Mouse (Mus musculus) midbrain, embryonic 12.5 days (tissue): Measurements from ENCODE around the gene Tdrd7. TPM values are rescaled to one million over a fixed set of nuclear protein-coding genes. Genes with fewer than 3 reads are reported as not detected.

Experiments
- ATAC-seq: fragments of 200-750 bp; cut with Nextera tagmentation; 2 replicates; pipeline ENCODE4 v1.8.0; 2017; ENCODE audit warnings: low read depth, moderate TSS enrichment, moderate library complexity; ENCODE audit not compliant: low FRiP score
- H3K27ac ChIP-seq: fragments of 300-500 bp; sonication (generic); replicated peaks from 2 replicates; pipeline ENCODE4 v1.5.1; 2016; ENCODE audit warnings: mild to moderate bottlenecking
- H3K27me3 ChIP-seq: fragments of 300-500 bp; sonication (generic); 2 replicates; pipeline ENCODE4 v1.6.1; 2016; ENCODE audit warnings: mild to moderate bottlenecking
- H3K36me3 ChIP-seq: fragments of 300-500 bp; sonication (generic); 2 replicates; pipeline ENCODE4 v1.6.1; 2016
- H3K4me1 ChIP-seq: fragments of 300-500 bp; sonication (generic); 2 replicates; pipeline ENCODE4 v1.6.1; 2016
- H3K4me2 ChIP-seq: fragments of 300-500 bp; sonication (generic); replicated peaks from 2 replicates; pipeline ENCODE4 v1.6.1; 2016; ENCODE audit warnings: mild to moderate bottlenecking, moderate library complexity
- H3K4me3 ChIP-seq: fragments of 300-500 bp; sonication (generic); 2 replicates; pipeline ENCODE4 v1.5.1; 2016; ENCODE audit warnings: mild to moderate bottlenecking
- H3K9ac ChIP-seq: fragments of 300-500 bp; sonication (generic); replicated peaks from 2 replicates; pipeline ENCODE4 v1.6.1; 2016; ENCODE audit warnings: mild to moderate bottlenecking, moderate library complexity
- H3K9me3 ChIP-seq: fragments of 300-500 bp; sonication (generic); 2 replicates; pipeline ENCODE4 v1.6.1; 2016; ENCODE audit warnings: mild to moderate bottlenecking
- WGBS: fragments of 180-500 bp; shearing (Covaris S2); methylation state at CpG from one replicate; pipeline ENCODE4 v1.1.7; 2016; 5-methylcytosine and 5-hydroxymethylcytosine counted together
- polyA plus RNA-seq: library from polyadenylated mRNA; unstranded; fragments of >200 nt; fragmentation: Nextera tagmentation; extraction: Ambion mirVana; gene quantifications from 2 replicates; pipeline ENCODE4 v1.2.1, GENCODE M21; 2016

Tdrd7 gene
- polyA plus RNA-seq, 1 experiment from 2014 or later: 12.0 TPM

- Histone ChIP-seq H3K9me3 (peaks cover 5% of the 10 kb centered on the region; the same call in 1 of the 2 replicates), H3K4me2 (no peak overlapping the region), H3K36me3 (no peaks in the 10 kb centered on the region), H3K9ac (no peak overlapping the region), H3K27me3 (no peaks in the 10 kb centered on the region), H3K4me3 (no peak overlapping the region), H3K27ac (no peak overlapping the region), H3K4me1 (no peaks in the 10 kb centered on the region)
- no peak for ATAC-seq
- WGBS: 91% methylated on average over 5 of the region's 5 CpGs
Observed at GRCm38 (mm10) chr4:46056163-46056562, 91.0 kb downstream of the Tdrd7 start.

- Histone ChIP-seq H3K9ac (no peak overlapping the region), H3K27me3 (peaks cover 5% of the 10 kb centered on the region; the same call in 1 of the 2 replicates), H3K36me3 (no peaks in the 10 kb centered on the region), H3K9me3 (peaks cover 5% of the 10 kb centered on the region; the same call in 1 of the 2 replicates), H3K4me3 (no peak overlapping the region), H3K27ac (no peak overlapping the region), H3K4me2 (no peak overlapping the region), H3K4me1 (0 out of 2 replicates have a peak, but pooled peaks cover 5% of the 10 kb centered on the region)
- WGBS: 87% methylated on average over 12 of the region's 12 CpGs
- no peak for ATAC-seq
Observed at GRCm38 (mm10) chr4:46061259-46061962, 96.3 kb downstream of the Tdrd7 start.

- H3K9me3 ChIP-seq: no peaks in the 10 kb centered on the region
- no peak overlapping the region for H3K9ac ChIP-seq
- 0 out of 2 replicates have a peak, but pooled peaks cover 5% of the 10 kb centered on the region for H3K4me1 ChIP-seq
- no peak overlapping the region for H3K4me3 ChIP-seq
- H3K4me2 ChIP-seq: no peak overlapping the region
- no peaks in the 10 kb centered on the region for H3K36me3 ChIP-seq
- no peak for ATAC-seq
- 87% methylated on average over 4 of the region's 4 CpGs for WGBS
- H3K27ac ChIP-seq: no peak overlapping the region
- H3K27me3 ChIP-seq: peaks cover 5% of the 10 kb centered on the region; the same call in 1 of the 2 replicates
Observed at GRCm38 (mm10) chr4:46063841-46064240, 98.7 kb downstream of the Tdrd7 start.

- 67% methylated on average over 8 of the region's 8 CpGs for WGBS
- ATAC-seq: no peak
Observed at GRCm38 (mm10) chr4:46064263-46064662, 99.1 kb downstream of the Tdrd7 start.

DNA sequence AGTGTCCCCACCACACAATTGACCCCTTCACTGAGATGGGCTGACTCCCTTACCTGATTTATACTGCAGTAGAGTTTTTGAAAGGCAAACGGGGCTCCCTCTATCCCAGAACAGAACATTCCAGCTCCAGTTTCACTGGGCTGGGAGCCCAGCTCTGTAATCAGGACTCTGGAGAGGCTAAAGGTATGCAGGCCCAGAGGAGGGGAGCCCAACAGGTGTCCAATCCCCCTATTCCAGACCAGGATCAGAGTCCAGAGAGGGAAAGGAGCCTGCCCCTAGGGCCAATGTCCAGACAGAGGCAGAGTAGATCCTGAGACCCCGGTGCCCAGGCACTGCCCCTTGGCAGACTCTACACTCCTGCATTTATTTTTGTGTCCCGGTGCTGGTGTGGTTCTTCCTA lies 99.8 kb downstream of the Tdrd7 start:
- Histone ChIP-seq H3K4me2 (no peak overlapping the region), H3K4me3 (no peak overlapping the region), H3K4me1 (0 out of 2 replicates have a peak, but pooled peaks cover 5% of the 10 kb centered on the region), H3K9me3 (no peaks in the 10 kb centered on the region), H3K27me3 (peaks cover 5% of the 10 kb centered on the region; the same call in 1 of the 2 replicates), H3K36me3 (no peaks in the 10 kb centered on the region), H3K9ac (no peak overlapping the region), H3K27ac (no peak overlapping the region)
- WGBS: 73% methylated on average over 3 of the region's 3 CpGs
- ATAC-seq: no peak

More at GRCm38 (mm10) chr4:46064263-46064662, 99.1 kb downstream of the Tdrd7 start:
- H3K4me1 ChIP-seq: 0 out of 2 replicates have a peak, but pooled peaks cover 5% of the 10 kb centered on the region
- H3K27ac ChIP-seq: no peak overlapping the region
- no peaks in the 10 kb centered on the region for H3K36me3 ChIP-seq
- H3K9me3 ChIP-seq: no peaks in the 10 kb centered on the region
- no peak overlapping the region for H3K4me2 ChIP-seq
- H3K9ac ChIP-seq: no peak overlapping the region
- peaks cover 5% of the 10 kb centered on the region; the same call in 1 of the 2 replicates for H3K27me3 ChIP-seq
- no peak overlapping the region for H3K4me3 ChIP-seq

DNA sequence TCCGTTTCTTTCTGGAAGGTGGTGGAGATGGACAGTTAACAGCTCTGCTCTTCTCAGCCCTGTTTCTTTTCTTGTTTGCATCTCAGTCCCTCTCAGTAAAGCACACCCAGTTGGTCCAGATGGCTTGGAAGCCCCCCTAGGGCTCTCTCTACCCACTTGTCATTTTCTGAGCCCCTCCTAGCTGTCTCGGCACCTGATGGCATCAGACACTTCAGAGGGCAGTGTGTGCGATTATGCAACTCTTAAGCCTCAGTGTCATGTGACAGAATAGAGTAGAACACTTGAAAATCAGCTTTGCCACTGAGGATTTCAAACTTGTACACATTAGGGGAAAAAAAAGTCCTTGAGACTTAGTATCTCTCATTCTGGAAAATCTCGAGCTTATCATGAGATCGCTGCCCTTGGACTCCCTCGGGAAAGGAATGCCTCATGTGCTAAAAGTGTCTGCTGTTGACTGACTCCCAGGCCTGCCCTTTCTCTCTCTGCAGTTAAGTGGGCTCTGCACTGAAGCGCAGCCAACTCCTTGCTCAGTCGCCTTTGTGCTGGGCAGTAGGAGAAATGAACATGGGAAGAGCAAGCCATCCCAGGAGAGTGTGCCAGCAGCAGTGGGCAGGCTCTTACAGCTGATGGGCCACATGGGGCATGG lies 100.7 kb downstream of the Tdrd7 start:
- peaks cover 5% of the 10 kb centered on the region; the same call in 1 of the 2 replicates for H3K27me3 ChIP-seq
- WGBS: 75% methylated on average over 8 of the region's 8 CpGs
- no peak overlapping the region for H3K27ac ChIP-seq
- ATAC-seq: no peak
- no peak overlapping the region for H3K9ac ChIP-seq
- no peaks in the 10 kb centered on the region for H3K36me3 ChIP-seq
- H3K4me1 ChIP-seq: 0 out of 2 replicates have a peak, but pooled peaks cover 8% of the 10 kb centered on the region
- no peaks in the 10 kb centered on the region for H3K9me3 ChIP-seq
- no peak overlapping the region for H3K4me2 ChIP-seq
- H3K4me3 ChIP-seq: no peak overlapping the region

GRCm38 (mm10) chr4:46068060-46068459 lies 102.9 kb downstream of the Tdrd7 start:
- 0 out of 2 replicates have a peak, but pooled peaks cover 8% of the 10 kb centered on the region for H3K4me1 ChIP-seq
- no peak overlapping the region for H3K4me3 ChIP-seq
- no peak overlapping the region for H3K4me2 ChIP-seq
- H3K27ac ChIP-seq: no peak overlapping the region
- H3K27me3 ChIP-seq: peaks cover 5% of the 10 kb centered on the region; the same call in 1 of the 2 replicates
- WGBS: 93% methylated on average over 3 of the region's 3 CpGs
- no peak for ATAC-seq
- H3K36me3 ChIP-seq: no peaks in the 10 kb centered on the region
- no peaks in the 10 kb centered on the region for H3K9me3 ChIP-seq
- no peak overlapping the region for H3K9ac ChIP-seq

DNA sequence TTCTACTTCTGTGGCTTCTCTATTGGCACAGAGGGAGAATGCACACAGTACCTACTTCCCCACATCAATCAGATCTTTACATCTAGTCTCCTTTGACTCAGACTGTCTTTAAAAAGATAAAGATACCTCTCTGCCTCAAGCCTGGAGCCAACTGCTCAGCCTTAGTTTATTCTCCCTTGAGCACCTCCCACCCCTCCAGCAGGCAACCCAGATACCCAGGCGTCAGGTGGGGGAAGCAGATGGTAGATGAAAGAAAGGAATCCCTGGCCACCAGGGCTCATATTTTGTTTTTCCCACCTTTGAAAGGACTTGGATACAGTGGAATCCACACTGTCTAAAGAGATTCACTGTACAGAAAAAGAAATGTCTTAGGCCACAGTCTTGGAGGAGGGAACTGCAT lies 103.4 kb downstream of the Tdrd7 start:
- no peak for ATAC-seq
- H3K4me2 ChIP-seq: no peak overlapping the region
- H3K4me1 ChIP-seq: 0 out of 2 replicates have a peak, but pooled peaks cover 8% of the 10 kb centered on the region
- no peak overlapping the region for H3K4me3 ChIP-seq
- H3K9me3 ChIP-seq: no peaks in the 10 kb centered on the region
- WGBS: 53% methylated on average over 1 of the region's 1 CpGs
- H3K27me3 ChIP-seq: peaks cover 5% of the 10 kb centered on the region; the same call in 1 of the 2 replicates
- H3K9ac ChIP-seq: no peak overlapping the region
- no peaks in the 10 kb centered on the region for H3K36me3 ChIP-seq
- H3K27ac ChIP-seq: no peak overlapping the region

GRCm38 (mm10) chr4:46069851-46070482 lies 104.8 kb downstream of the Tdrd7 start:
- Histone ChIP-seq H3K27ac (no peak overlapping the region), H3K4me1 (0 out of 2 replicates have a peak, but pooled peaks cover 2% of the 10 kb centered on the region), H3K9me3 (no peaks in the 10 kb centered on the region), H3K9ac (no peak overlapping the region), H3K4me2 (no peak overlapping the region), H3K27me3 (peaks cover 3% of the 10 kb centered on the region; the same call in 1 of the 2 replicates), H3K36me3 (no peaks in the 10 kb centered on the region), H3K4me3 (no peak overlapping the region)
- no peak for ATAC-seq
- WGBS: 63% methylated on average over 6 of the region's 6 CpGs

GRCm38 (mm10) chr4:46072631-46073030 lies 107.5 kb downstream of the Tdrd7 start:
- H3K9me3 ChIP-seq: no peaks in the 10 kb centered on the region
- no peaks in the 10 kb centered on the region for H3K36me3 ChIP-seq
- 91% methylated on average over 6 of the region's 6 CpGs for WGBS
- H3K4me3 ChIP-seq: no peak overlapping the region
- no peak overlapping the region for H3K4me2 ChIP-seq
- no peak for ATAC-seq
- H3K27ac ChIP-seq: no peak overlapping the region
- H3K27me3 ChIP-seq: no peaks in the 10 kb centered on the region
- 0 out of 2 replicates have a peak, but pooled peaks cover 2% of the 10 kb centered on the region for H3K4me1 ChIP-seq
- no peak overlapping the region for H3K9ac ChIP-seq

GRCm38 (mm10) chr4:46073736-46074135 lies 108.6 kb downstream of the Tdrd7 start:
- Histone ChIP-seq H3K9me3 (no peaks in the 10 kb centered on the region), H3K27me3 (no peaks in the 10 kb centered on the region), H3K4me1 (0 out of 2 replicates have a peak, but pooled peaks cover 2% of the 10 kb centered on the region), H3K9ac (no peak overlapping the region), H3K36me3 (no peaks in the 10 kb centered on the region), H3K4me3 (no peak overlapping the region), H3K4me2 (no peak overlapping the region), H3K27ac (no peak overlapping the region)
- 75% methylated on average over 4 of the region's 4 CpGs for whole genome bisulfite sequencing
- no peak for ATAC-seq

DNA sequence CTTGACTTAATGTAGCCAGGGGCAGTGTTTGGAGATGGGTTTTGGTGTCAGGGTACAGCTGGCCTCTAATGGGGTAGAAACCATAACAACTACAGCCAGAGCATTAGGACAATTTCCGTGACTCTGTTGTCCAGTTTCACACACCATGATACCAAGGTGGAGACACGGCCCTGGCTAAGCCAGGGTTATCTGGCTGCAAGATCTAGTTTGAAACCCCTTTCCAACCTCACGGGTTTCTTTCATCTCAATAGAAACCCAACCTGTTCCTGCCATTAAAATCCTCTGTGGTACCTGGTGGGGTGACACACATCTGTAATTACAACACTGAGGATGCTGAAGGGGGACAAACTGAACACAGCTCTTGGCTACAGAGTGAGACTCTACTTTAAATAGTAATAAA lies 110.5 kb downstream of the Tdrd7 start:
- H3K4me3 ChIP-seq: no peak overlapping the region
- WGBS: 87% methylated on average over 3 of the region's 3 CpGs
- H3K36me3 ChIP-seq: no peaks in the 10 kb centered on the region
- H3K4me2 ChIP-seq: no peak overlapping the region
- H3K9me3 ChIP-seq: no peaks in the 10 kb centered on the region
- H3K27ac ChIP-seq: no peak overlapping the region
- H3K4me1 ChIP-seq: no peaks in the 10 kb centered on the region
- no peaks in the 10 kb centered on the region for H3K27me3 ChIP-seq
- H3K9ac ChIP-seq: no peak overlapping the region
- ATAC-seq: no peak
